Mouse (Mus musculus) myocyte (in vitro differentiated cells): Measurements from ENCODE around the gene Commd9.

ENCODE experiments used
- CEBPB ChIP-seq: IDR thresholded peaks from 2 replicates; pipeline ENCODE4 v1.6.1; 2011; ENCODE audit warnings: mild to moderate bottlenecking, moderate library complexity; ENCODE audit not compliant: poor library complexity, insufficient read depth, severe bottlenecking
- E2F4 ChIP-seq: IDR thresholded peaks from one replicate; pipeline ENCODE4 v1.6.1; 2011; ENCODE audit warnings: mild to moderate bottlenecking, control low read depth, moderate library complexity; ENCODE audit not compliant: insufficient read depth
- MAX ChIP-seq: IDR thresholded peaks from one replicate; pipeline ENCODE4 v1.6.1; 2011; ENCODE audit warnings: low read depth, mild to moderate bottlenecking, control low read depth
- MYOD1 ChIP-seq, 3 experiments: IDR thresholded peaks; one replicate each; pipeline ENCODE4 v1.6.1; 2011; ENCODE audit warnings: control low read depth in 2 of 3, low read depth in 2 of 3, mild to moderate bottlenecking in 2 of 3, moderate library complexity in 1 of 3; ENCODE audit not compliant: insufficient read length in 2 of 3, control insufficient read depth in 1 of 3
- MYOG ChIP-seq, 3 experiments: IDR thresholded peaks; one replicate each; pipeline ENCODE4 v1.6.1; 2011; ENCODE audit warnings: control low read depth in 2 of 3, low read depth in 2 of 3, mild to moderate bottlenecking in 2 of 3; ENCODE audit not compliant: insufficient read length in 2 of 3, control insufficient read depth in 1 of 3, insufficient read depth in 1 of 3
- POLR2A ChIP-seq: IDR thresholded peaks from one replicate; pipeline ENCODE4 v1.6.1; 2011; ENCODE audit warnings: low read depth, mild to moderate bottlenecking, control low read depth, moderate library complexity; ENCODE audit not compliant: insufficient read length
- SRF ChIP-seq: IDR thresholded peaks from one replicate; pipeline ENCODE4 v1.6.1; 2011; ENCODE audit warnings: low read depth; ENCODE audit not compliant: control insufficient read depth, insufficient read length
- TCF12 ChIP-seq: IDR thresholded peaks from one replicate; pipeline ENCODE4 v1.6.1; 2011; ENCODE audit warnings: mild to moderate bottlenecking, control low read depth; ENCODE audit not compliant: poor library complexity, insufficient read depth, severe bottlenecking
- TCF3 ChIP-seq: IDR thresholded peaks from one replicate; pipeline ENCODE4 v1.6.1; 2011; ENCODE audit warnings: low read depth, control low read depth; ENCODE audit not compliant: insufficient read length
- USF1 ChIP-seq: IDR thresholded peaks from one replicate; pipeline ENCODE4 v1.6.1; 2011; ENCODE audit warnings: low read depth, mild to moderate bottlenecking, control low read depth, moderate library complexity

GRCm38 (mm10) chr2:101907386-101908022, 21.5 kb downstream of the Commd9 start:
- TF ChIP-seq TCF12 = no peak
- no peak for TF ChIP-seq POLR2A
- TF ChIP-seq MAX = no peak
- TF ChIP-seq USF1 = no peak
- no peak for TF ChIP-seq MYOD1 (IDR thresholded peaks at IDR 0.05; ENCODE audit: control insufficient read depth in 1 of 3, insufficient read length in 2 of 3, low read depth in 2 of 3)
- no peak for TF ChIP-seq E2F4
- no peak for TF ChIP-seq CEBPB
- no peak for TF ChIP-seq SRF
- no peak for TF ChIP-seq TCF3
- no peak for TF ChIP-seq MYOG (IDR thresholded peaks at IDR 0.05; ENCODE audit: control insufficient read depth in 1 of 3, insufficient read depth in 1 of 3, insufficient read length in 2 of 3, low read depth in 2 of 3)
